Mouse (Mus musculus) heart, embryonic 11.5 days (tissue): ENCODE results near the gene Bmpr1b. TPM values are rescaled to one million over a fixed set of nuclear protein-coding genes. Genes with fewer than 3 reads are reported as not detected.

Experiments
- ATAC-seq: fragments of 200-750 bp; cut with Nextera tagmentation; replicated peaks from 2 replicates; pipeline ENCODE4 v1.8.0; 2017; ENCODE audit warnings: moderate library complexity; ENCODE audit not compliant: insufficient number of reproducible peaks, low FRiP score, low TSS enrichment
- H3K27ac ChIP-seq: fragments of 300-500 bp; sonication (generic); 2 replicates; pipeline ENCODE4 v1.5.1; 2014; ENCODE audit warnings: mild to moderate bottlenecking, low read depth, low read length
- H3K27me3 ChIP-seq: fragments of 300-500 bp; sonication (generic); 2 replicates; pipeline ENCODE4 v1.6.1; 2014; ENCODE audit warnings: mild to moderate bottlenecking, low read length, mixed read lengths; ENCODE audit not compliant: control insufficient read depth, insufficient read depth
- H3K36me3 ChIP-seq: fragments of 300-500 bp; sonication (generic); 2 replicates; pipeline ENCODE4 v1.6.1; 2014; ENCODE audit warnings: mild to moderate bottlenecking, low read length, moderate library complexity, mixed read lengths; ENCODE audit not compliant: control insufficient read depth, insufficient read depth
- H3K4me1 ChIP-seq: fragments of 300-500 bp; sonication (generic); 2 replicates; pipeline ENCODE4 v1.6.1; 2014; ENCODE audit warnings: low read length; ENCODE audit not compliant: control insufficient read depth, insufficient read depth
- H3K4me2 ChIP-seq: fragments of 300-500 bp; sonication (generic); 2 replicates; pipeline ENCODE4 v1.6.1; 2014; ENCODE audit warnings: mild to moderate bottlenecking, moderate library complexity
- H3K4me3 ChIP-seq: fragments of 300-500 bp; sonication (generic); 2 replicates; pipeline ENCODE4 v1.5.1; 2014; ENCODE audit warnings: low read depth, low read length
- H3K9ac ChIP-seq: fragments of 300-500 bp; sonication (generic); 2 replicates; pipeline ENCODE4 v1.6.1; 2014; ENCODE audit warnings: mild to moderate bottlenecking, low read depth, low read length, moderate library complexity
- H3K9me3 ChIP-seq: fragments of 300-500 bp; sonication (generic); replicated peaks from 2 replicates; pipeline ENCODE4 v1.6.1; 2016; ENCODE audit warnings: low read length; ENCODE audit not compliant: control insufficient read depth
- WGBS: fragments of 180-500 bp; shearing (Covaris S2); extraction: QIAGEN DNeasy Blood & Tissue Kit; methylation state at CpG from one replicate; pipeline ENCODE4 v1.1.7; 2014; ENCODE audit not compliant: insufficient replicate concordance; 5-methylcytosine and 5-hydroxymethylcytosine counted together
- polyA plus RNA-seq: library from polyadenylated mRNA; unstranded; fragments of >200 nt; fragmentation: Nextera tagmentation; extraction: Ambion mirVana; gene quantifications from 2 replicates; pipeline ENCODE4 v1.2.1, GENCODE M21; 2014

Gene Bmpr1b
- polyA plus RNA-seq, 1 experiment from 2014 or later, result 1.4 TPM

DNA sequence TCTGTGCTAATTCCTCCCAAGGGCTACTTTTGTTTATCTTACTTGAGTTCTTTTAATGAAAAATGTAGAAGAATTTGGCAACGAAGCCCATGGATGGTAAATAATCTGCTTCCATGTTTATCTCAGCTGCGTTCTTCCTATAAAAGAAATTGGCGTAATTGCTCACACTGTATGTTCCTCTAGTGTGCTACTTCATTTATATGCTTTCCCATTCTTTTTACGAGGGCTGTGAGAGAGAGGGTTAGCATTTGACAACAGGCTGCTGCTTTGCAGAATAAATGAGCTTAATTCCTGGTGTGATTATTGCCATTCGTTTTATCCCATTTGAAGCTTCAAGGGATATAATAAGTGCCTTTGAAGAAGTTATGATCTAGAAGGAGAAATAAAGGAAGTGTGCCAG is 365.1 kb downstream of the Bmpr1b start:
- Histone ChIP-seq H3K4me1 (no peaks in the 10 kb centered on the region), H3K9ac (no peak overlapping the region), H3K27ac (no peak overlapping the region), H3K4me2 (no peak overlapping the region), H3K36me3 (no peaks in the 10 kb centered on the region; the same call in 1 of the 2 replicates), H3K27me3 (no peaks in the 10 kb centered on the region), H3K9me3 (no peaks in the 10 kb centered on the region), H3K4me3 (no peak overlapping the region)
- WGBS, result 75% methylated on average over 5 of the region's 5 CpGs
- no peak for ATAC-seq

DNA sequence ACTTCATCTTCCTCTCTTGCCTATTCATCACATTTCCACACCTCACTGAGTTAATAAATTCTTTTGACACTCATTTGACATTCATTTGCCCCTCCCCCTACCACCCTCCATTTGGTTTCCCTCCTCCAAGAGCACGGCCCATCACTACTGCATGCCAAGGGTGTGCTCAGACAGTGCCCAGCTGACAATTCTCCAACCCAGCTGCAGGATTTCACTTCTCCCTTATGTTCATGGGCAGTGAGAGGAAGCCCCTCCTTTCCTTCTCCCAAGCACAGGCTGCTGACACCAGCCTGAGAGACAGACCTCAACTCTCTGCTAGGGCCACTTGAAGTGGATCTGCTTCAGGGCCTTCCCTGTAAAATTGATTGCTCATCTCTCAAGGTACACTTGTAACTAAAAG is 371.4 kb downstream of the Bmpr1b start:
- H3K27ac ChIP-seq, result no peak overlapping the region
- no peaks in the 10 kb centered on the region for H3K4me1 ChIP-seq
- no peaks in the 10 kb centered on the region for H3K9me3 ChIP-seq
- no peak overlapping the region for H3K9ac ChIP-seq
- no peak overlapping the region for H3K4me2 ChIP-seq
- no peaks in the 10 kb centered on the region for H3K27me3 ChIP-seq
- 55% methylated on average over 1 of the region's 1 CpGs for WGBS
- H3K4me3 ChIP-seq, result no peak overlapping the region
- no peaks in the 10 kb centered on the region for H3K36me3 ChIP-seq
- ATAC-seq, result no peak; the same call in 1 of the 2 replicates

DNA sequence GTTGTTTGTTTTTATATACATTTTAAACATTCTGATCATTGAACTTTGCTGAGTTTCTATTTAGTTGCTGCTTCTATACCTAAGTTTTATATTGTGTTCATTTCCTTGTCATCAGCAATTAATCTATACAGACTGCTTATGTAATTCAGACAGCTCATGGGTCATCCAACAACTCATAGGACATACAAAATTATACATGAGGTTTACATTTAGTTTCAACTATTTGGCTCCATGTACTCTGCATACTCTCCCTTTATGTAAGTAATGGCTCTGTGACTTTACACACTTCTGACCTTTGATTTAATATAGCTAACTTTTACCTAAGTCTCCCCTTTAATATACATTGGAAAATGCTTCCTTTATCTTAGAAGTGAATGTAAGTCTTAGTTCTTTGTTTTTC is 371.9 kb downstream of the Bmpr1b start:
- H3K27me3 ChIP-seq, result no peaks in the 10 kb centered on the region
- H3K9ac ChIP-seq, result no peak overlapping the region
- ATAC-seq, result no peak
- no peak overlapping the region for H3K4me2 ChIP-seq
- H3K4me3 ChIP-seq, result no peak overlapping the region
- no peak overlapping the region for H3K27ac ChIP-seq
- H3K36me3 ChIP-seq, result no peaks in the 10 kb centered on the region
- H3K4me1 ChIP-seq, result no peaks in the 10 kb centered on the region
- no peaks in the 10 kb centered on the region for H3K9me3 ChIP-seq

DNA sequence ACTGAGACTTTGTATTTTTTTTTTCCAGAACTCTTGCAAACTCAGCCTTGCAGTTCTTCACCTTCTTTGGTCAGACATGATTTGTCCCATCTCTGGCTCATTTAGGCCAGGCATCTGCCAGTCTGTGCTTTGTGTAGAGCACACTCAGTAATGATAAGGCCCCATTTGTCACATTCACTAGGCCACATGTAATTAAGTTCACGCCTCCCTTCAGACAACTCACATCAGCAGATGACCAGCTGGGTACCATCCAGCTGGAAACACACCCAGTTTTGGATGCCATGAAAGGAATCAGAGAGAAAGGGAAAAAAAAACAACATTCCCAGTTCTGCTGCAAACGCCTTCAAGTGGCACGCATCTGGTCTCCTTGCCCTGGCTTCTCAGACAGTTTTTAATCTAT is 374.9 kb downstream of the Bmpr1b start:
- H3K9ac ChIP-seq, result no peak overlapping the region
- H3K4me3 ChIP-seq, result no peak overlapping the region
- no peaks in the 10 kb centered on the region for H3K4me1 ChIP-seq
- no peaks in the 10 kb centered on the region for H3K27me3 ChIP-seq
- ATAC-seq, result no peak
- H3K36me3 ChIP-seq, result no peaks in the 10 kb centered on the region; the same call in 1 of the 2 replicates
- no peaks in the 10 kb centered on the region for H3K9me3 ChIP-seq
- no peak overlapping the region for H3K4me2 ChIP-seq
- 72% methylated on average over 3 of the region's 3 CpGs for WGBS
- no peak overlapping the region for H3K27ac ChIP-seq

DNA sequence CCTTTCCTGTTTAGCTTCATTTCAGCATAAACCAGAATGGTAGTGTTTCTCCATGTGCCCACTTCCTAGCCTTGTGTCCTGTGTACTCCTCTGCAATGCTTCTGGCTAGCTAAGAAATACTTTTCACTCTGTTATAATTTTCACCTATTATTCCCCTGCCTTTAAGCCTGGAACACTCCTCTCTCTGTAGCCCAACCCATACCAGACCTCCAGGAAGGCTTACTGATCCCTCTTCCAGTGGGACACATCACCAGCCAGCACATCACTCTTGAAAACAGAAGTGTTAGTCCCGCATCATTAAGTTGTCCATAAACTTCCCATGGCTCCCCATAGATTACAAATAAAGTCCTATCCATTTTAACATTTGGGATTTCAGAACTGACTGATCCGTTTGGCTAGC is 375.5 kb downstream of the Bmpr1b start:
- Histone ChIP-seq H3K4me3 (no peak overlapping the region), H3K9ac (no peak overlapping the region), H3K4me2 (no peak overlapping the region), H3K9me3 (no peaks in the 10 kb centered on the region), H3K4me1 (no peaks in the 10 kb centered on the region), H3K36me3 (no peaks in the 10 kb centered on the region; the same call in 1 of the 2 replicates), H3K27me3 (no peaks in the 10 kb centered on the region), H3K27ac (no peak overlapping the region)
- 80% methylated on average over 2 of the region's 2 CpGs for WGBS
- ATAC-seq, result no peak

DNA sequence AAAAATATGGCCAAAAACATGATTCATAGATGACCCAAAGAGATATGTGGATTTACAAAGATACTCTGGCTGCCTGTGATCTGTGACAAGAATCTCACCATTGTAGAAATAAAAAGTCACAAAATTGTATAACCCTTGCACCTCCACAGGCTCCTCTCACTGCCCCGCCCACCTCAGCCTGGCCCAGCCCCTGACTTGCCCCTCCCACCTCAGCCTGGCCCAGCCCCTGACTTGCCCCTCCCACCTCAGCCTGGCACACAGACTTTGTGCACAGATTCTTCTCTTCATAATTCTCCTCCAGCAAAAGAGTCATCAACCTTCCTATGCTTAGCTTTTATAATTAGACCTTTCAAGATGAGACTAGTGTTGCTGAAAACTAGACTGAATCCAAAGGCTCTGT is 377.1 kb downstream of the Bmpr1b start:
- H3K36me3 ChIP-seq, result no peaks in the 10 kb centered on the region; the same call in 1 of the 2 replicates
- 80% methylated on average over 1 of the region's 1 CpGs for WGBS

DNA sequence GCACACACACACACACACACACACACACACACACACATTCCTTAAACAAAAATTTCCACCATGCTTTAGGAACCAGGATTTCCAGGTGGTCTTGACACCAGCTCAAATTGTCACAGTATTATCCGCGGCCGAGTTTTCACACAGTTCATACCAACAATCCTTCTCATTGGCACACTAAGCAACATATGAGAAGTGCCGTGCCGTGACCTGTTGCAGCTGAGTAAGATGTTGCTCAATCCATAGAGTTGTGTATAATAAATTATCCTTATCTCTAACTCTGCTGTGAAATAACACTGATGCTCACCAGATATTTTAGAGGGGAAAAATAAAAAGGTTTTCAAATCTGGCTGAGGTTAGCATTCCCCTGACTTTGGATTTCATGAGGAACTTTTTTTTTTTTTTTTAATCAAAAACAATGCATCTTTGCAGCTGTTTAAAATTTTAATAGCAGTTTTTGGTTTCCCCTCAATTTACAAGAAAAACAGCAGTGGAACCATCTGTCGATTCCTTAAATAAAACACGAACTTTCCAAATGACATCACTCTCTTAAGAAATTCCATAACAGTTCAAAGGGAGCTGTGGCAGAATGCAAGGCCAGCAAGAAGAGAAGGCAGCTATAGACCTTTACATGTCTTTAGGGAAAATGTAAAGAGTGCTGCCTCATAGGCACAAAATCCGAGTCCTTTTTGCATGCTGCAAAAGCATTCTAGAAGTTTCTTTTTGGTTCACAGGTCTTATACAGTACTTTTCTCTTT is 378.0 kb downstream of the Bmpr1b start:
- Histone ChIP-seq H3K27ac (no peak overlapping the region), H3K27me3 (no peaks in the 10 kb centered on the region), H3K36me3 (no peaks in the 10 kb centered on the region; the same call in 1 of the 2 replicates), H3K9me3 (no peaks in the 10 kb centered on the region), H3K9ac (no peak overlapping the region), H3K4me2 (no peak overlapping the region), H3K4me1 (no peaks in the 10 kb centered on the region), H3K4me3 (no peak overlapping the region)
- no peak for ATAC-seq
- 80% methylated on average over 8 of the region's 8 CpGs for WGBS

More for the DNA sequence above, 377.1 kb downstream of the Bmpr1b start:
- Histone ChIP-seq H3K9me3 (no peaks in the 10 kb centered on the region), H3K4me2 (no peak overlapping the region), H3K4me3 (no peak overlapping the region), H3K4me1 (no peaks in the 10 kb centered on the region), H3K27me3 (no peaks in the 10 kb centered on the region), H3K27ac (no peak overlapping the region), H3K9ac (no peak overlapping the region)
- ATAC-seq, result no peak
